ENCODE assay signal across 10 mouse cellular contexts in genomic region chr5:92498661-92499060, GRCm38 (mm10). TPM values are rescaled to one million over a fixed set of nuclear protein-coding genes. Genes with fewer than 3 reads are reported as not detected.
DNase-seq lines count a peak whose midpoint lies in the region; TF ChIP-seq lines count a peak whose summit lies in the region.
"Had no signal": no experiment of that assay in that cellular context is flagged by ENCODE, and none has a peak within 500 bp of the region (broad histone marks: within the 10 kb centered on the region; RNA-seq: fewer than 3 reads in every experiment).

No protein-coding gene starts in this region.

- peak; percentile 58 for DNase-seq in layer of hippocampus, adult 11-12 months (ENCODE audit: low spot score)
- DNase-seq in layer of hippocampus, postnatal 25 days (ENCODE audit: extremely low spot score in 1 of 2, low spot score in 1 of 2), result no peak
- peak; percentile 60 to 81 for DNase-seq in cerebellum, adult 18-20 months
- DNase-seq in gastrocnemius, postnatal 14 days, result peak; percentile 69
- peak; percentile 63 for DNase-seq in kidney, adult 2 months
- DNase-seq in T-cell, adult 2 months (ENCODE audit: low spot score), result no peak
- no peak for DNase-seq in left cerebral cortex, adult 9 months (ENCODE audit: low spot score in 2 of 2)

- TF ChIP-seq POLR2A in kidney, adult 2 months (IDR thresholded peaks at IDR 0.05; ENCODE audit: low read depth, low read length), result no peak

- intact Hi-C loops in gastrocnemius, postnatal 14 days (cut with DNase I; ENCODE audit: low total_unique reads), result no loop called here

- no peak overlapping the region for H3K4me3 ChIP-seq in kidney, adult 2 months (ENCODE audit: insufficient read depth, low read depth, low read length)
- H3K4me3 ChIP-seq in macrophage (ENCODE audit: inconsistent target), result no peak overlapping the region
- H3K4me3 ChIP-seq: myocyte had no signal

- no peak for TF ChIP-seq CTCF in kidney, adult 2 months (conservative IDR thresholded peaks at IDR 0.05; ENCODE audit: insufficient read depth, insufficient read length, low read depth, low read length)

- 53% methylated on average over 5 of the region's 5 CpGs for WGBS in kidney, adult 2 months
- 91% methylated on average over 5 of the region's 5 CpGs for WGBS in macrophage (ENCODE audit: missing documents)

- H3K79me2 ChIP-seq in macrophage (ENCODE audit: inconsistent target), result peaks cover 94% of the 10 kb centered on the region

- H3K27ac ChIP-seq in kidney, adult 2 months (ENCODE audit: insufficient read depth, low read depth, low read length), result 0 out of 2 replicates have a peak overlapping the region, but pooled peaks have one; percentile 19
- peak overlapping the region; percentile 53 for H3K27ac ChIP-seq in macrophage

- H3K36me3 ChIP-seq in kidney, adult 2 months (ENCODE audit: control insufficient read depth, insufficient read depth, low read length), result no peaks in the 10 kb centered on the region
- H3K36me3 ChIP-seq in macrophage (ENCODE audit: inconsistent target), result 0 out of 2 replicates have a peak, but pooled peaks cover 8% of the 10 kb centered on the region

- H3K27me3 ChIP-seq in kidney, adult 2 months (replicated peaks; ENCODE audit: control insufficient read depth, insufficient read depth, low read length), result no peaks in the 10 kb centered on the region
- H3K27me3 ChIP-seq: Patski had no signal

- H3K4me1 ChIP-seq in kidney, adult 2 months (ENCODE audit: control insufficient read depth, insufficient read depth, low read length), result 0 out of 2 replicates have a peak, but pooled peaks cover 4% of the 10 kb centered on the region

RNA-seq across cellular contexts. Expression of gene Scarb2, which starts 8.0 kb away (rescaled TPM):
- total RNA-seq in layer of hippocampus, postnatal 25 days (2021), result 10 to 100 TPM; 91.2 to 92.7 TPM
- 10 to 100 TPM; 71.7 to 79.2 TPM for total RNA-seq in gastrocnemius, postnatal 14 days (2021)
- polyA plus RNA-seq in kidney, adult 2 months (2012; rRNA removed), result 17.7 and 19.9 TPM in 2 replicates
- total RNA-seq in macrophage (2018; cell fraction: chromatin; rRNA removed), result 10 to 100 TPM; 30.0 to 78.9 (median 60.9) TPM
- 100 to 1,000 TPM in 16 of 26 experiments, 10 to 100 TPM in 10; 59.4 to 206 (median 108) TPM for total RNA-seq in macrophage (2018; cell fraction: cytosol; rRNA removed)
- total RNA-seq in macrophage (2018; cell fraction: nucleus; rRNA removed), result 100 to 1,000 TPM in 25 of 26 experiments, 10 to 100 TPM in 1; 84.3 to 218 (median 151) TPM
- 93.3 to 161 TPM (median 147 TPM) in 3 replicates for polyA plus RNA-seq in macrophage (2018)

RNA-seq across cellular contexts. Expression of gene Fam47e, which starts 56.2 kb away (rescaled TPM):
- under 1 TPM in 1 of 2 experiments, not detected in 1; 0.42 TPM for total RNA-seq in layer of hippocampus, postnatal 25 days (2021)
- not detected for total RNA-seq in gastrocnemius, postnatal 14 days (2021)
- 0.52 and 0.83 TPM in 2 replicates for polyA plus RNA-seq in kidney, adult 2 months (2012; rRNA removed)
- total RNA-seq in macrophage (2018; cell fraction: chromatin; rRNA removed), result not detected
- total RNA-seq in macrophage (2018; cell fraction: cytosol; rRNA removed), result not detected
- not detected for total RNA-seq in macrophage (2018; cell fraction: nucleus; rRNA removed)
- not detected in 3 replicates for polyA plus RNA-seq in macrophage (2018)
- polyA plus RNA-seq: myocyte, Patski had no signal

Comparison
In these comparisons a context has a peak if more than half of its experiments do, and no peak if none do; other contexts are left out.
1. DNase-seq: peak in layer of hippocampus, adult 11-12 months (single experiment), cerebellum, adult 18-20 months (2 of 2), gastrocnemius, postnatal 14 days (single experiment) and kidney, adult 2 months (single experiment); none in layer of hippocampus, postnatal 25 days (0 of 2), T-cell, adult 2 months (single experiment) and left cerebral cortex, adult 9 months (0 of 2).